Mouse (Mus musculus) stomach, postnatal 0 days (tissue): ENCODE measurements around the gene Krtap13-1. TPM values are rescaled to one million over a fixed set of nuclear protein-coding genes. Genes with fewer than 3 reads are reported as not detected.

Experiments
- ATAC-seq: fragments of 200-750 bp; cut with Nextera tagmentation; 2 replicates; pipeline ENCODE4 v1.8.0; 2017; ENCODE audit not compliant: low FRiP score, low TSS enrichment
- DNase-seq: peaks from one replicate; pipeline ENCODE4 v3.0.0-alpha.2; 2016; ENCODE audit warnings: low spot score
- H3K27ac ChIP-seq: fragments of 300-500 bp; sonication (generic); replicated peaks from 2 replicates; pipeline ENCODE4 v1.5.1; 2014; ENCODE audit warnings: mild to moderate bottlenecking, control low read depth
- H3K27me3 ChIP-seq: fragments of 300-500 bp; sonication (generic); 2 replicates; pipeline ENCODE4 v1.6.1; 2014; ENCODE audit warnings: low read length; ENCODE audit not compliant: control insufficient read depth, insufficient read depth
- H3K36me3 ChIP-seq: fragments of 300-500 bp; sonication (generic); 2 replicates; pipeline ENCODE4 v1.6.1; 2014; ENCODE audit warnings: low read length, mixed read lengths; ENCODE audit not compliant: control insufficient read depth, insufficient read depth
- H3K4me1 ChIP-seq: fragments of 300-500 bp; sonication (generic); replicated peaks from 2 replicates; pipeline ENCODE4 v1.6.1; 2014; ENCODE audit warnings: antibody characterized with exemption; ENCODE audit not compliant: control insufficient read depth, insufficient read depth
- H3K4me2 ChIP-seq: fragments of 300-500 bp; sonication (generic); replicated peaks from 2 replicates; pipeline ENCODE4 v1.6.1; 2014; ENCODE audit warnings: low read depth, mild to moderate bottlenecking, control low read depth, moderate library complexity
- H3K4me3 ChIP-seq: fragments of 300-500 bp; sonication (generic); 2 replicates; pipeline ENCODE4 v1.5.1; 2014; ENCODE audit warnings: low read depth, low read length, control low read depth
- H3K9ac ChIP-seq: fragments of 300-500 bp; sonication (generic); 2 replicates; pipeline ENCODE4 v1.6.1; 2014; ENCODE audit warnings: mild to moderate bottlenecking, low read length, control low read depth, mixed read lengths
- H3K9me3 ChIP-seq: fragments of 300-500 bp; sonication (generic); 2 replicates; pipeline ENCODE4 v1.6.1; 2016; ENCODE audit warnings: low read length; ENCODE audit not compliant: control insufficient read depth
- CTCF ChIP-seq: IDR thresholded peaks from 2 replicates; pipeline ENCODE4 v1.5.1; 2016; ENCODE audit warnings: antibody characterized with exemption, low read depth, mild to moderate bottlenecking, moderate library complexity
- EP300 ChIP-seq: optimal IDR thresholded peaks from 2 replicates; pipeline ENCODE3; 2016; ENCODE audit warnings: antibody characterized with exemption
- WGBS: fragments of 180-500 bp; shearing (Covaris S2); extraction: QIAGEN DNeasy Blood & Tissue Kit; methylation state at CpG from one replicate; pipeline ENCODE4 v1.1.7; 2014; 5-methylcytosine and 5-hydroxymethylcytosine counted together
- polyA plus RNA-seq: library from polyadenylated mRNA; unstranded; fragments of >200 nt; fragmentation: Nextera tagmentation; extraction: Ambion mirVana; gene quantifications from 2 replicates; pipeline ENCODE4 v1.2.1, GENCODE M21; 2015

Gene Krtap13-1
- polyA plus RNA-seq: not detected in 2 replicates

- Histone ChIP-seq H3K27ac (no peak within 1 kb of the TSS), H3K27me3 (no peaks in the 10 kb centered on the region), H3K9ac (no peak within 1 kb of the TSS), H3K4me1 (no peaks in the 10 kb centered on the region), H3K4me2 (no peak within 1 kb of the TSS), H3K4me3 (no peak within 1 kb of the TSS), H3K9me3 (no peaks in the 10 kb centered on the region), H3K36me3 (no peaks in the 10 kb centered on the region)
- TF ChIP-seq CTCF (no peak), EP300 (no peak)
- ATAC-seq (no peak), DNase-seq (no peak)
- 82% methylated on average over 4 of the region's 4 CpGs for WGBS
Observed at GRCm38 (mm10) chr16:88728812-88729275, at the start of gene Krtap13-1. Krtap13-1 (plus strand) TSS chr16:88728862.

DNA sequence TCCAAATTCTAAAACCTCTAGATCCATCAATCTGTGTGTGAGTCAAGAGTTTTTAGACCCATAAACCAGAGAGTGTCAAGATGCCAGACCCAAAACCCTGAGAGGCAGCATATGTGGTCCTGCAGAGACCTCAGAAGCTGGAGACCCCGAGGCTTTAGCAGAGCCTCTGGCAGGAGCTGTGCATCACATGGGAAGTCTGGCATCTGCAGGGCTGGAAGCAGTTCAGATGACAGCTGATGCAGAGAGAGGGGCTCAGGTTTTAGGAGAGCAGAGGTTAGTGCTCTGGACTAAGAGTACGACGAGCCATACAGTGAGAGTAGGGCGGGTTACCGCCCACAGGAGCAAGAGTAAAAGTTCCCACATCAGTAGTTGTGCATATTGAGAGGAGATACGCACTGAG lies 49.6 kb upstream of the Krtap13-1 start:
- DNase-seq (no peak), ATAC-seq (no peak)
- Histone ChIP-seq H3K4me3 (no peak overlapping the region), H3K27ac (no peak overlapping the region), H3K36me3 (no peaks in the 10 kb centered on the region), H3K4me1 (no peaks in the 10 kb centered on the region), H3K9ac (no peak overlapping the region), H3K4me2 (no peak overlapping the region), H3K27me3 (no peaks in the 10 kb centered on the region), H3K9me3 (no peaks in the 10 kb centered on the region)
- TF ChIP-seq EP300 (no peak), CTCF (no peak)
- WGBS: 79% methylated on average over 6 of the region's 6 CpGs

- Histone ChIP-seq H3K4me3 (no peak overlapping the region), H3K36me3 (no peaks in the 10 kb centered on the region), H3K4me1 (no peaks in the 10 kb centered on the region), H3K27ac (no peak overlapping the region), H3K9me3 (no peaks in the 10 kb centered on the region), H3K27me3 (no peaks in the 10 kb centered on the region), H3K4me2 (no peak overlapping the region), H3K9ac (no peak overlapping the region)
- TF ChIP-seq EP300: no peak
- TF ChIP-seq CTCF: no peak
- DNase-seq: no peak
- 62% methylated on average over 2 of the region's 2 CpGs for WGBS
- no peak for ATAC-seq
Observed at GRCm38 (mm10) chr16:88681282-88681681, 47.4 kb upstream of the Krtap13-1 start.

GRCm38 (mm10) chr16:88696256-88696655 lies 32.4 kb upstream of the Krtap13-1 start:
- no peaks in the 10 kb centered on the region for H3K4me1 ChIP-seq
- TF ChIP-seq EP300 (no peak), CTCF (no peak)
- DNase-seq (no peak), ATAC-seq (no peak)
- H3K27me3 ChIP-seq: no peaks in the 10 kb centered on the region
- H3K9ac ChIP-seq: no peak overlapping the region
- no peak overlapping the region for H3K4me2 ChIP-seq
- WGBS: 79% methylated on average over 4 of the region's 4 CpGs
- no peak overlapping the region for H3K27ac ChIP-seq
- H3K4me3 ChIP-seq: no peak overlapping the region
- no peaks in the 10 kb centered on the region for H3K36me3 ChIP-seq
- H3K9me3 ChIP-seq: no peaks in the 10 kb centered on the region

DNA sequence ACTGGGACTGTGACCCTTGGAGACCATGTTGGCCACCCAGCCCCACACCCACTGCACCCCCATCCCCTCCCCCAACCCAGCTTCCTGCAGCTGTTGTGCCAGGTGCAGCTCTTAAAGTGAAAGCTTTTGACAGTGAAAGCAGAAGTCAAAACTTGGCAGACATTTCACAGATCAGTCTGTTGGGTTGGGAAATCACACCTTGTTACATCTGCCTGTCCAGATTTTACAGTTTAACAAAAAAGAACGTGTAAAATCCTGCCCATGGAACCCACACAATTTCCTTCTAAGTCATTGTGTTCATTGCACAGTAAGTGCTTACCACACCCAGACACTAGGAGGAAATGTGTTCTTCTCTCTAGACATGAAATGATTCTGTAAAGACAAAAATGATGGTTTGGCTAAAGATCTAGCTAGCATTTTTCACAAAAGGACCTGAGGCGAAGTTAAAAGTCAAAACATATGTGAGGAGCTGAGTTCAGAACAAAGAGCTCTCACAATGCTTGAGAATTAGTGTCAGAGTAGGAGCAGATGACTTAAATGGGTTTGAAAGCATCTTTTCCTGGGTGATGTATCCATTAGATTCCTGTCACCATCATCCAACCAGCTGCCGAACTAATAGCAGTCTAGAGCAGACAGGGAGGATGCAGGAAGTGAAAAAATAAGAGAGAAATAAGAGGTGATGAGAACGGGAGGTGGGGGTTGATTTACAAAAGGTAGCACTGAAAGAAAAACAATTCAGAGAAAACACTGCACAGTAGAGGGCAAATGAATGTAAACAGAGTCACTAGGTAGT lies 27.4 kb upstream of the Krtap13-1 start:
- Histone ChIP-seq H3K9ac (no peak overlapping the region), H3K4me1 (no peaks in the 10 kb centered on the region), H3K9me3 (no peaks in the 10 kb centered on the region), H3K36me3 (no peaks in the 10 kb centered on the region), H3K4me2 (no peak overlapping the region), H3K4me3 (no peak overlapping the region), H3K27me3 (no peaks in the 10 kb centered on the region), H3K27ac (no peak overlapping the region)
- ATAC-seq: no peak
- WGBS: 32% methylated on average over 4 of the region's 4 CpGs
- no peak for TF ChIP-seq EP300
- TF ChIP-seq CTCF: no peak
- DNase-seq: no peak

- H3K4me3 ChIP-seq: no peak within 1 kb of the TSS
- H3K27ac ChIP-seq: no peak within 1 kb of the TSS
- no peak within 1 kb of the TSS for H3K9ac ChIP-seq
- WGBS: 84% methylated on average over 10 of the region's 10 CpGs
- H3K36me3 ChIP-seq: no peaks in the 10 kb centered on the region
- TF ChIP-seq CTCF: no peak
- no peak for TF ChIP-seq EP300
- no peak for DNase-seq
- no peaks in the 10 kb centered on the region for H3K27me3 ChIP-seq
- no peak for ATAC-seq
- H3K4me1 ChIP-seq: no peaks in the 10 kb centered on the region
- H3K4me2 ChIP-seq: no peak within 1 kb of the TSS
- H3K9me3 ChIP-seq: no peaks in the 10 kb centered on the region
Observed at GRCm38 (mm10) chr16:88707496-88708012, 21.1 kb upstream of the Krtap13-1 start, which contains the start of gene 2310061N02Rik. 2310061N02Rik (minus strand) TSS chr16:88707962.
